Mouse (Mus musculus) liver, embryonic 12.5 days (tissue): ENCODE measurements around the gene Ldlrad2. TPM values are rescaled to one million over a fixed set of nuclear protein-coding genes. Genes with fewer than 3 reads are reported as not detected.

Experiments
- ATAC-seq: fragments of 200-750 bp; cut with Nextera tagmentation; 2 replicates; pipeline ENCODE4 v1.8.0; 2017; ENCODE audit warnings: moderate number of reproducible peaks, mild to moderate bottlenecking, moderate library complexity
- H3K27ac ChIP-seq: fragments of 300-500 bp; sonication (generic); 2 replicates; pipeline ENCODE4 v1.5.1; 2016; ENCODE audit warnings: mild to moderate bottlenecking
- H3K27me3 ChIP-seq: fragments of 300-500 bp; sonication (generic); replicated peaks from 2 replicates; pipeline ENCODE4 v1.6.1; 2016; ENCODE audit warnings: mild to moderate bottlenecking, moderate library complexity
- H3K36me3 ChIP-seq: fragments of 300-500 bp; sonication (generic); 2 replicates; pipeline ENCODE4 v1.6.1; 2016; ENCODE audit warnings: mild to moderate bottlenecking, moderate library complexity
- H3K4me1 ChIP-seq: fragments of 300-500 bp; sonication (generic); 2 replicates; pipeline ENCODE4 v1.6.1; 2016
- H3K4me2 ChIP-seq: fragments of 300-500 bp; sonication (generic); 2 replicates; pipeline ENCODE4 v1.6.1; 2016; ENCODE audit warnings: mild to moderate bottlenecking, moderate library complexity
- H3K4me3 ChIP-seq: fragments of 300-500 bp; sonication (generic); 2 replicates; pipeline ENCODE4 v1.5.1; 2016; ENCODE audit warnings: mild to moderate bottlenecking, moderate library complexity
- H3K9ac ChIP-seq: fragments of 300-500 bp; sonication (generic); 2 replicates; pipeline ENCODE4 v1.6.1; 2016; ENCODE audit warnings: mild to moderate bottlenecking, moderate library complexity
- H3K9me3 ChIP-seq: fragments of 300-500 bp; sonication (generic); replicated peaks from 2 replicates; pipeline ENCODE4 v1.6.1; 2016; ENCODE audit warnings: mild to moderate bottlenecking, moderate library complexity
- WGBS: fragments of 180-500 bp; shearing (Covaris S2); methylation state at CpG from one replicate; pipeline ENCODE4 v1.1.7; 2016; ENCODE audit not compliant: insufficient replicate concordance; 5-methylcytosine and 5-hydroxymethylcytosine counted together
- microRNA-seq: library from miRNA; unstranded; fragments of <30 nt; microRNA quantifications from one replicate; pipeline ENCODE4, GENCODE M21; 2017
- polyA plus RNA-seq: library from polyadenylated mRNA; unstranded; fragments of >200 nt; fragmentation: Nextera tagmentation; extraction: Ambion mirVana; gene quantifications from 2 replicates; pipeline ENCODE4 v1.2.1, GENCODE M21; 2016

Gene Ldlrad2
- polyA plus RNA-seq, 1 experiment from 2014 or later: not detected

DNA sequence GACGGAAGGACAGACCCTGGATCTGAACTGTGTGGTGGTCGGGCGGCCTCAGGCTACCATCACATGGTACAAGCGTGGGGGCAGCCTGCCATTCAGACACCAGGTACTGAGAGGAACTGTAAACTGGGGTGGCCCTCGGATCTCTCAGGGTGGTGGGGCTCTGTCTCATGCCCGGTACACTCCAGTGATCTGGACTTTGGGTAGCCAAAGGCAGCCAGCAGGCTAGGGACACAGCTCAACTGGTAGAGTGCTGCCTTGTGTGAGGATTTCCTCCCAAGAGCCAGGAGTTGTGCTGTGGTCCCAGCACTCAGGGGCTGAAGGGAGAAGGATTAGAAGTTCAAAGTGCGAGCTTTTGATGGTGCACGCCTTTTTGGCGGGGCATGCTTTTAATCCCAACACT lies 28.8 kb downstream of the Ldlrad2 start:
- H3K9ac ChIP-seq: no peak overlapping the region
- H3K4me1 ChIP-seq: no peaks in the 10 kb centered on the region
- H3K27ac ChIP-seq: no peak overlapping the region
- ATAC-seq: no peak
- peaks cover 80% of the 10 kb centered on the region for H3K36me3 ChIP-seq
- no peaks in the 10 kb centered on the region for H3K9me3 ChIP-seq
- H3K27me3 ChIP-seq: no peaks in the 10 kb centered on the region
- WGBS: 84% methylated on average over 9 of the region's 9 CpGs
- no peak overlapping the region for H3K4me2 ChIP-seq
- no peak overlapping the region for H3K4me3 ChIP-seq

- WGBS: 72% methylated on average over 10 of the region's 10 CpGs
- no peak for ATAC-seq
- Histone ChIP-seq H3K27ac (no peak overlapping the region), H3K4me1 (no peaks in the 10 kb centered on the region), H3K9ac (no peak overlapping the region), H3K27me3 (no peaks in the 10 kb centered on the region), H3K4me3 (no peak overlapping the region), H3K4me2 (no peak overlapping the region), H3K9me3 (no peaks in the 10 kb centered on the region), H3K36me3 (peaks cover 80% of the 10 kb centered on the region)
Observed at GRCm38 (mm10) chr4:137542968-137543367, 31.4 kb downstream of the Ldlrad2 start.

DNA sequence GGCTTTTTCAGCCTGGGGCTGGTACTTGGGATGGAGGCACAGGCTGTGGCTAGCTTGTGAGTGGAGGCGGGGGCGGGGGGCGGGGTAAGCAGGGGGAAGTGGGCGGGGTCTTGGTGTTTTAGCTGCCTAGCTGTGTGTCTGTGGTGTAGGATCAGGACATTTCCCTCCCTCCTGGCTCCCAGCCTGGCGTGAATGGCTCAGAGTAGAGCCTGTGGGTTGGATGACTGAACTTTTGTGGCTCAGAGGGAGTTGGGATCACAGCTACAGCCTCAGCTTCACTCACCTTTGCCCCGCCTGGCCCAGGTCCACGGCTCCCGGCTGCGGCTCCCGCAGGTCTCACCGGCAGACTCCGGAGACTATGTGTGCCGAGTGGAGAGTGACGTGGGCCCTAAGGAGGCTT lies 34.0 kb downstream of the Ldlrad2 start:
- no peaks in the 10 kb centered on the region for H3K4me1 ChIP-seq
- H3K27me3 ChIP-seq: no peaks in the 10 kb centered on the region
- H3K9me3 ChIP-seq: no peaks in the 10 kb centered on the region
- no peak overlapping the region for H3K9ac ChIP-seq
- H3K4me2 ChIP-seq: no peak overlapping the region
- no peak overlapping the region for H3K4me3 ChIP-seq
- H3K36me3 ChIP-seq: peaks cover 76% of the 10 kb centered on the region
- 64% methylated on average over 14 of the region's 14 CpGs for WGBS
- no peak overlapping the region for H3K27ac ChIP-seq
- no peak for ATAC-seq

GRCm38 (mm10) chr4:137527872-137528271 lies 46.5 kb downstream of the Ldlrad2 start:
- Histone ChIP-seq H3K27ac (no peak overlapping the region), H3K4me3 (no peak overlapping the region), H3K4me1 (no peaks in the 10 kb centered on the region), H3K36me3 (peaks cover 39% of the 10 kb centered on the region), H3K9me3 (no peaks in the 10 kb centered on the region), H3K9ac (no peak overlapping the region), H3K27me3 (no peaks in the 10 kb centered on the region), H3K4me2 (no peak overlapping the region)
- ATAC-seq: no peak
- 66% methylated on average over 6 of the region's 6 CpGs for WGBS

GRCm38 (mm10) chr4:137527368-137527767 lies 47.0 kb downstream of the Ldlrad2 start:
- no peak overlapping the region for H3K27ac ChIP-seq
- no peak for ATAC-seq
- 60% methylated on average over 4 of the region's 4 CpGs for WGBS
- no peak overlapping the region for H3K9ac ChIP-seq
- H3K4me2 ChIP-seq: no peak overlapping the region
- no peak overlapping the region for H3K4me3 ChIP-seq
- H3K4me1 ChIP-seq: no peaks in the 10 kb centered on the region
- peaks cover 44% of the 10 kb centered on the region for H3K36me3 ChIP-seq
- no peaks in the 10 kb centered on the region for H3K27me3 ChIP-seq
- H3K9me3 ChIP-seq: no peaks in the 10 kb centered on the region

DNA sequence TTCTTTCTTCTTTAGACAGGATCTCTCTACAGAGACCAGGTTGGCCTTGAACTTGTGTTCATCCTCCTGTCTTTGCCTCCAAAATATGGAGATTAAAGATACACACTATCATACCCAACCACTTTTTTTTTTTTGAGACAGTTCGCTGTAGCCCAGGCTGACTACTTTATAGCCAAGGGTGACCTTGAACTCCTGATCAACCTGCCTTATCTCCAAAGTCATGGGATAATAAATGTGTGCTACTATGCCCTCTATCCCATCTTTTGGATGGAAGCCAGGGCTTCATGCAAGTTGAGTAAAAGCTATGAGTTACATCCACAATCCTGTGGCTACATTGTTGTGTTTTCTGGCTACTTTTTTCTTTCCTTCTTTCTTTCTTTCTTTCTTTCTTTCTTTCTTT lies 48.9 kb downstream of the Ldlrad2 start:
- Histone ChIP-seq H3K4me2 (no peak overlapping the region), H3K4me1 (no peaks in the 10 kb centered on the region), H3K4me3 (no peak overlapping the region), H3K9me3 (no peaks in the 10 kb centered on the region), H3K27me3 (no peaks in the 10 kb centered on the region), H3K36me3 (peaks cover 44% of the 10 kb centered on the region), H3K9ac (no peak overlapping the region), H3K27ac (no peak overlapping the region)
- 60% methylated on average over 1 of the region's 1 CpGs for WGBS
- ATAC-seq: no peak

Small RNA genes within 50 kb of the gene (microRNA-seq; reads per million reads assigned to microRNA genes)
- 1.8 reads per million for gene Mir7018

Other genes starting within 250 kb of the Ldlrad2 start
- gene Cdc42, start 216.8 kb downstream of the Ldlrad2 start, polyA plus RNA-seq: 316 and 324 TPM in 2 replicates
- gene Cela3a, start 164.8 kb downstream of the Ldlrad2 start, polyA plus RNA-seq: not detected in 2 replicates
- not detected in 2 replicates for gene Cela3b, start 144.0 kb downstream of the Ldlrad2 start, polyA plus RNA-seq
- not detected in 2 replicates for gene 1700013G24Rik, start 121.3 kb downstream of the Ldlrad2 start, polyA plus RNA-seq
- gene Hspg2, start 105.8 kb downstream of the Ldlrad2 start, polyA plus RNA-seq: 6.4 and 7.3 TPM in 2 replicates
- gene Usp48, start 19.2 kb upstream of the Ldlrad2 start, polyA plus RNA-seq: 50.5 and 56.7 TPM in 2 replicates
- 2.2 and 2.3 TPM in 2 replicates for gene Rap1gap, start 90.2 kb upstream of the Ldlrad2 start, polyA plus RNA-seq
- gene Alpl, start 221.8 kb upstream of the Ldlrad2 start, polyA plus RNA-seq: 5.1 and 6.5 TPM in 2 replicates